14 mouse cellular contexts compared by ENCODE assay signal in the genomic region with DNA sequence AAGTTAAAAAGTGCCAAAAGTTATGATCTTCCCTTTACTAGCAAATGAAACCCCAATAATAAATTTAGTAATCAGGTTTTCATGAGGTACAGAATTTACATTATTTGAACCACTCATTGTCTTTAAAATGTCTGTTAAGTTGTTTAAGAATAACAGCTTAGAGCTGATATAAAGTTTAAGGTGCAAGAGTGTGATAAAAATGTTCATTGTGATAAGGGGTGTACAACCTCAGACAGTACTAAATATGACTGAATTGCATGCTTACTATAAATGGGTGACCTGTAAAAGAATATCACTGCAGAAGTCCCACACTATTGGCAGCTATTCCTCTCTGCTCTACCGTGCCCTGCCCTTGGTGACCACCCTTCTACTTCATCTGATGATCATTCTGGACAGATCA.
"Had no signal": no experiment of that assay in that cellular context is flagged by ENCODE, and none has a peak within 500 bp of the region (broad histone marks: within the 10 kb centered on the region; RNA-seq: fewer than 3 reads in every experiment).

No protein-coding gene starts in this region.

- H3K9me3 ChIP-seq: lung, embryonic 15.5 days; midbrain, embryonic 13.5 days; midbrain, embryonic 15.5 days; neural tube, embryonic 12.5 days had no signal

- H3K4me2 ChIP-seq: lung, embryonic 15.5 days; midbrain, embryonic 11.5 days; midbrain, embryonic 13.5 days; midbrain, embryonic 15.5 days; neural tube, embryonic 12.5 days had no signal

- H3K4me1 ChIP-seq: lung, embryonic 15.5 days; midbrain, embryonic 13.5 days; midbrain, embryonic 15.5 days; neural tube, embryonic 12.5 days had no signal

- H3K27ac ChIP-seq: lung, embryonic 15.5 days; macrophage; midbrain, embryonic 13.5 days; midbrain, embryonic 15.5 days; neural tube, embryonic 12.5 days had no signal

- H3K9ac ChIP-seq: lung, embryonic 15.5 days; midbrain, embryonic 13.5 days; midbrain, embryonic 15.5 days; neural tube, embryonic 12.5 days had no signal

- DNase-seq: lung, adult 2 months; lung, postnatal 14 days; lung, postnatal 36 days; right cerebral cortex, postnatal 14 days; thymus, adult 18-20 months; thymus, postnatal 14 days; thymus, postnatal 36 days had no signal

- H3K36me3 ChIP-seq: lung, embryonic 15.5 days; midbrain, embryonic 13.5 days; midbrain, embryonic 15.5 days; neural tube, embryonic 12.5 days had no signal

- H3K27me3 ChIP-seq: lung, embryonic 15.5 days; midbrain, embryonic 13.5 days; midbrain, embryonic 15.5 days; neural tube, embryonic 12.5 days had no signal

- H3K4me3 ChIP-seq: lung, embryonic 15.5 days; midbrain, embryonic 13.5 days; midbrain, embryonic 15.5 days; neural tube, embryonic 12.5 days had no signal

- ATAC-seq: lung, postnatal 0 days; midbrain, embryonic 13.5 days; midbrain, embryonic 15.5 days had no signal
